Mouse (Mus musculus) hindbrain, embryonic 16.5 days (tissue): Measurements from ENCODE around the gene Hsp90aa1. TPM values are rescaled to one million over a fixed set of nuclear protein-coding genes. Genes with fewer than 3 reads are reported as not detected.
"Not testable (repeated sequence)": the region's sequence is repeated elsewhere in the genome, so short reads cannot be mapped to it uniquely, and the experiment has no call there.

Experiments used
- ATAC-seq: fragments of 200-750 bp; cut with Nextera tagmentation; 2 replicates; pipeline ENCODE4 v1.8.0; 2017; ENCODE audit warnings: moderate TSS enrichment, moderate library complexity
- H3K27ac ChIP-seq: fragments of 300-500 bp; sonication (generic); 2 replicates; pipeline ENCODE4 v1.5.1; 2014; ENCODE audit warnings: low read depth, mild to moderate bottlenecking, control low read depth, low read length, moderate library complexity
- H3K27me3 ChIP-seq: fragments of 300-500 bp; sonication (generic); replicated peaks from 2 replicates; pipeline ENCODE4 v1.6.1; 2014; ENCODE audit warnings: low read length; ENCODE audit not compliant: control insufficient read depth, insufficient read depth
- H3K36me3 ChIP-seq: fragments of 300-500 bp; sonication (generic); 2 replicates; pipeline ENCODE4 v1.6.1; 2014; ENCODE audit warnings: mild to moderate bottlenecking, low read length, moderate library complexity, mixed read lengths; ENCODE audit not compliant: control insufficient read depth, insufficient read depth
- H3K4me1 ChIP-seq: fragments of 300-500 bp; sonication (generic); 2 replicates; pipeline ENCODE4 v1.6.1; 2014; ENCODE audit warnings: low read depth, low read length; ENCODE audit not compliant: control insufficient read depth, insufficient read depth
- H3K4me2 ChIP-seq: fragments of 300-500 bp; sonication (generic); 2 replicates; pipeline ENCODE4 v1.6.1; 2014; ENCODE audit warnings: mild to moderate bottlenecking, low read length, control low read depth, moderate library complexity
- H3K4me3 ChIP-seq: fragments of 300-500 bp; sonication (generic); 2 replicates; pipeline ENCODE4 v1.5.1; 2014; ENCODE audit warnings: mild to moderate bottlenecking, low read length, control low read depth, moderate library complexity
- H3K9ac ChIP-seq: fragments of 300-500 bp; sonication (generic); 2 replicates; pipeline ENCODE4 v1.6.1; 2014; ENCODE audit warnings: low read depth, mild to moderate bottlenecking, control low read depth, low read length, moderate library complexity
- H3K9me3 ChIP-seq: fragments of 300-500 bp; sonication (generic); 2 replicates; pipeline ENCODE4 v1.6.1; 2014; ENCODE audit warnings: mild to moderate bottlenecking, low read length, moderate library complexity; ENCODE audit not compliant: control insufficient read depth
- WGBS: fragments of 180-500 bp; shearing (Covaris S2); extraction: QIAGEN DNeasy Blood & Tissue Kit; methylation state at CpG from one replicate; pipeline ENCODE4 v1.1.7; 2014; 5-methylcytosine and 5-hydroxymethylcytosine counted together
- polyA plus RNA-seq: library from polyadenylated mRNA; unstranded; fragments of >200 nt; fragmentation: Nextera tagmentation; extraction: Ambion mirVana; gene quantifications from 2 replicates; pipeline ENCODE4 v1.2.1, GENCODE M21; 2015

The Hsp90aa1 gene
- polyA plus RNA-seq, 1 experiment from 2014 or later = 1,618 TPM

- ATAC-seq = peak; percentile 77
- Histone ChIP-seq H3K27me3 (no peaks in the 10 kb centered on the region), H3K36me3 (peaks cover 14% of the 10 kb centered on the region), H3K4me1 (peaks cover 12% of the 10 kb centered on the region), H3K4me2 (peak overlapping the region; percentile 53), H3K27ac (peak overlapping the region; percentile 98), H3K9me3 (no peaks in the 10 kb centered on the region), H3K4me3 (peak overlapping the region; percentile 100), H3K9ac (peak overlapping the region; percentile 100)
- WGBS = under 1% methylated on average over 51 of the region's 55 CpGs
Observed at GRCm38 (mm10) chr12:110695676-110696171, 6.8 kb downstream of the Hsp90aa1 start.

GRCm38 (mm10) chr12:110693378-110693777, 9.2 kb downstream of the Hsp90aa1 start:
- WGBS = 74% methylated on average over 5 of the region's 5 CpGs
- H3K4me2 ChIP-seq, H3K9me3 ChIP-seq, H3K4me3 ChIP-seq, H3K27me3 ChIP-seq, H3K9ac ChIP-seq, ATAC-seq, H3K27ac ChIP-seq: not testable (repeated sequence)
- peaks cover 27% of the 10 kb centered on the region for H3K36me3 ChIP-seq
- H3K4me1 ChIP-seq = peaks cover 12% of the 10 kb centered on the region

GRCm38 (mm10) chr12:110689919-110690643, 12.4 kb downstream of the Hsp90aa1 start:
- no peak overlapping the region for H3K4me3 ChIP-seq
- no peak overlapping the region for H3K27ac ChIP-seq
- peaks cover 8% of the 10 kb centered on the region for H3K4me1 ChIP-seq
- H3K4me2 ChIP-seq = no peak overlapping the region
- peaks cover 27% of the 10 kb centered on the region for H3K36me3 ChIP-seq
- H3K9ac ChIP-seq = no peak overlapping the region
- H3K27me3 ChIP-seq = no peaks in the 10 kb centered on the region
- H3K9me3 ChIP-seq = no peaks in the 10 kb centered on the region
- ATAC-seq = no peak
- 90% methylated on average over 6 of the region's 6 CpGs for WGBS

- 90% methylated on average over 3 of the region's 3 CpGs for WGBS
Observed at GRCm38 (mm10) chr12:110688921-110689320, 13.6 kb downstream of the Hsp90aa1 start.

GRCm38 (mm10) chr12:110687894-110688734, 14.4 kb downstream of the Hsp90aa1 start:
- Histone ChIP-seq H3K9ac (no peak overlapping the region), H3K9me3 (no peaks in the 10 kb centered on the region), H3K27ac (no peak overlapping the region), H3K27me3 (no peaks in the 10 kb centered on the region), H3K4me1 (no peaks in the 10 kb centered on the region; the same call in 1 of the 2 replicates), H3K36me3 (peaks cover 22% of the 10 kb centered on the region), H3K4me2 (no peak overlapping the region), H3K4me3 (no peak overlapping the region)
- 64% methylated on average over 12 of the region's 12 CpGs for WGBS
- 0 out of 2 replicates have a peak, but pooled peaks have one; percentile 20 for ATAC-seq

More at GRCm38 (mm10) chr12:110688921-110689320, 13.6 kb downstream of the Hsp90aa1 start:
- not testable (repeated sequence) for H3K27ac ChIP-seq, H3K9me3 ChIP-seq, H3K4me1 ChIP-seq, H3K9ac ChIP-seq, ATAC-seq, H3K4me2 ChIP-seq, H3K27me3 ChIP-seq, H3K4me3 ChIP-seq
- peaks cover 24% of the 10 kb centered on the region for H3K36me3 ChIP-seq

- H3K27ac ChIP-seq = no peak overlapping the region
- H3K4me1 ChIP-seq = no peaks in the 10 kb centered on the region; the same call in 1 of the 2 replicates
- no peak for ATAC-seq
- WGBS = no CpG with 5 or more reads among the region's 1 CpGs
- H3K27me3 ChIP-seq = no peaks in the 10 kb centered on the region
- H3K9me3 ChIP-seq = no peaks in the 10 kb centered on the region
- H3K9ac ChIP-seq = no peak overlapping the region
- H3K4me2 ChIP-seq = no peak overlapping the region
- no peaks in the 10 kb centered on the region for H3K36me3 ChIP-seq
- no peak overlapping the region for H3K4me3 ChIP-seq
Observed at GRCm38 (mm10) chr12:110683580-110683979, 18.9 kb downstream of the Hsp90aa1 start.

GRCm38 (mm10) chr12:110682561-110683299, 19.8 kb downstream of the Hsp90aa1 start, which contains the start of gene 1700001K19Rik:
1700001K19Rik (minus strand) TSS chr12:110682619.
- no peak for ATAC-seq
- 71% methylated on average over 9 of the region's 9 CpGs for WGBS
- no peak within 1 kb of the TSS for H3K27ac ChIP-seq
- no peaks in the 10 kb centered on the region for H3K36me3 ChIP-seq
- no peaks in the 10 kb centered on the region for H3K27me3 ChIP-seq
- no peaks in the 10 kb centered on the region for H3K4me1 ChIP-seq
- no peak within 1 kb of the TSS for H3K9ac ChIP-seq
- no peaks in the 10 kb centered on the region for H3K9me3 ChIP-seq
- no peak within 1 kb of the TSS for H3K4me3 ChIP-seq
- H3K4me2 ChIP-seq = no peak within 1 kb of the TSS

- no peak overlapping the region for H3K4me3 ChIP-seq
- no peak overlapping the region for H3K27ac ChIP-seq
- H3K9ac ChIP-seq = no peak overlapping the region
- H3K4me1 ChIP-seq = no peaks in the 10 kb centered on the region
- H3K4me2 ChIP-seq = no peak overlapping the region
- H3K36me3 ChIP-seq = no peaks in the 10 kb centered on the region
- WGBS = 70% methylated on average over 3 of the region's 3 CpGs
- no peaks in the 10 kb centered on the region for H3K9me3 ChIP-seq
- no peak for ATAC-seq
- H3K27me3 ChIP-seq = no peaks in the 10 kb centered on the region
Observed at GRCm38 (mm10) chr12:110681878-110682277, 20.6 kb downstream of the Hsp90aa1 start.
